Mouse (Mus musculus) left cerebral cortex, adult 18-20 months (tissue): ENCODE data around the gene Ptprk. TPM values are rescaled to one million over a fixed set of nuclear protein-coding genes. Genes with fewer than 3 reads are reported as not detected.

Experiments used
- DNase-seq, 2 experiments: peaks; one replicate each; pipeline ENCODE4 v3.0.0; 2021 to 2022; ENCODE audit warnings: low spot score in 2 of 2, mixed read lengths in 1 of 2
- total RNA-seq, 2 experiments: library from RNA; stranded (reverse); gene quantifications; 2 replicates each; pipeline ENCODE4 v1.2.3; 2021

Ptprk gene
- total RNA-seq, 2 experiments from 2014 or later: 61.4 to 62.5 TPM

DNA sequence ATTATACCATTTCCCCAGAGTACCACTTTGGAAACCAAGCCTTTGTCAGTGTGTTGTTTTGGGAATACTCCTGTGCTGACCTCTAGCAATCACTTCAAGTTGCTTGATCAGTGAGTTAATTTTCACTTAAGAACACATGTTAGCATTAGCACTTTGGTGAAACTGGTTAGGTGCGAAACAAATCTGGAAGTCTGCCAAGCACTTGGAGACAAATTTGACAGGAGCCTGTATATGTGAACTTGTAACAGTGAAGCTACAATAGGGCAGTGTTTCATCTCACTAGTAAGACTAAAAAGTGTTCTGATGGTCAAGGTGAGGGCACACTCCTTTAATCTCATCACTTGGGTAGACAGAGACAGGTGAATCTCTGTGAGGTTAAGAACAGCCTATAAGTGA lies 321.9 kb downstream of the Ptprk start:
- DNase-seq: no peak

DNA sequence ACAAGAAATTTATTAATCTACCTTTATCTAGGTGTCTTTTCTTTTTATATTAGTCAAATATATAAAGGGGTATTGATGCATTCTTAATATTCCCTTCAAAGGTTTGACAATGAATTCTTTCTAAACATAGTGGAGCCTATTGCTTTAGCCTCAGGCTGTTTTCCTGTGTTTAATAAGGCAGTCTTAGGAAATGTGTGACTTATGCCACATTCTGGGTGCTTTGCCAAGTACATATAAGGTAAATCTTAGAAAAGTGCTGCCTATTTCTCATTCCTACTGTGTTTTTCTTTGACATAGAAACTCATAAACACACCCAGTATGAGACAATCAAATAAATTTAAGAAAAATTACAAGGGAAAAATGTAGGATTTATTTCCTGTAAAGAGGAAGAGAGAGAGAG lies 327.2 kb downstream of the Ptprk start:
- DNase-seq: no peak

DNA sequence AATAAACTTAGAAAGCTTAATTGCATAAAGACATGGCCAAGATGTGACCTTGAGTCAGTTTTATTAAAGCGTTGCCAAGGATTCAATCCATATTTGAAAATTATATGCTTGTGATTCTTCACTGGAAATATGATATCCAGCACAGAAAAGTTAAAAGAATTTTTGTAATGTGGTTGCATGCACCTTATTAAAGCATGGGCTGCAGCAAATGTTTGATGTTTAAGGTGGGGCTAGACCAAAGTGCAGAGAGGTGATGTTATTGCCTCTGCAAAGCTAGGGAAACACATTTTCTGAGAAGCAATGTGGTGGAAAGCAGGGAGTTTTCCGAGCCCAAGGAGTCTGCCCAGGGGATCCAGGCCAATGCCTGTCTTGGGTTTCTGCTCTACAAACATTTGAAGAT lies 334.4 kb downstream of the Ptprk start:
- DNase-seq: no peak

DNA sequence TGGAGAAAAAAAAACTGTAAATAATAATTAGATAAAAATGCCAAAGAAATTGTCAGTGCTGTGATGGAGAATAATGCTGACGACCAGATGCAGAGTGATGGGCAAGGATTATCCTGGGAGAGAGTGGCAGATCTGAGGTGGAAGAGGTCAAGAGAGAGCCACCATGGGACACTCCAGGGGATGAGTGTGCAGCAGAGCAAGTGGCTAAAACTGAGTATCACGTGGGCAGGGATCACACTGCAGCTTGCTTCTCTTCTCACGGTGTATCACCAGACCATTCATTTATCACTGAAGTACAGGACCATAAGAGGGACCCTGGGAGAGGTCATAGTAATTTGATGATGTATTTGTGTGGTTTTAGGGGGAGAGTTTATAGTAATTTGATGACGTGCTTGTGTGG lies 340.2 kb downstream of the Ptprk start:
- DNase-seq: no peak

DNA sequence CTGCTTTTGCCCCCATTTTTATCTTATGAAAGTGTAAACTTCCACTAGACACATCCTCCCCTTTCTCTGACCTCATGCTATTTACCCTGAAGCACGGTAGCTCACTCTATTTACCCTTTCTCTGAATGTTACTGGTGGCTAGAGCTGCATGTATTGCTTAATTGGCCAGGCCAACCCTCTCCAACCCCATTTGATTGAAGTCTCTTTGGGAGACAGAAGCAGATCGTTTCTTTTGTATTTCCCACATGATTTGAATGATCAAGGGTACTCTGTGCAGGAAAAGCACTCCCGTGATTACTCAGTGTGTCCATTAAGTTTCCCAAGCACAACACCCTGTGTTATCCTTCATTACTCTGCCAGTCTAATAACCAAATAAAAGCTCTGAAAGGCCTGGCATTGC lies 348.0 kb downstream of the Ptprk start:
- no peak for DNase-seq

DNA sequence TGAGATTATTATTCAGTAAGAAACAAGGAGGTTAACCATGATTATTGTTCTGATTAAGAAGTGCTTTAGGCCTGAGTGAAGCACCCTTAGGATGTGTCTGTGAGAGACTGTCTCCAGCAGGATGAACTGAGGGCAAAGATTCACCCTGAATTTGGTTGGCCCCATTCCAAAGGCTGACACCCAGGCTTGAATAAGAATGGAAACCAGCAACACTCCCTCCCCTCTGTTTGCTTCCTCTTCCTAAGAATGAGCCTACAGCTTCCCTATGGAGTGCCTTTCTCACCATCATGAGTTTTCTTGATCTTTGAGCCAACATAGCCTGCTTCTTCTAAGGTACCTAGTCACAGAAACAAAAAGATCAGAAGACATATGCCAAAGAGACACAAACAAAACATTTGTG lies 350.8 kb downstream of the Ptprk start:
- no peak for DNase-seq

DNA sequence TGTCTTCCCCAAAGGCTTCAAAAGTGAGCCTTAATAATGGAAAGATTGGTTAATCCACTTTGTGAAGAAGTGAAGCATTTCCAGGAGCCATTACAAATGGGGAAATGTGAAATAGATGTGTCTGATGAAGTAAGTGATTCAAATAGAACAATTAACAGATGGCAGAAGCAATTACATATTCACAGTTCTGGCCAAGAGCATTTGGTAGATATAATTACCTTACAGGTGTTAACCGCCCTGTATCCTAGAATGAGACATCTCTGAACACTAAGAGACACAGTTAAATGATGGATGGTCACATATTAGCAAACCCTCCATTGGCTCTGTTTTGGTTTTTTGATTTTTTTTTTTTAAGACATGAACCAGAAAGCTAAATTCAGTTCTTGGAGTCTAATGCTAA lies 361.5 kb downstream of the Ptprk start:
- no peak for DNase-seq

DNA sequence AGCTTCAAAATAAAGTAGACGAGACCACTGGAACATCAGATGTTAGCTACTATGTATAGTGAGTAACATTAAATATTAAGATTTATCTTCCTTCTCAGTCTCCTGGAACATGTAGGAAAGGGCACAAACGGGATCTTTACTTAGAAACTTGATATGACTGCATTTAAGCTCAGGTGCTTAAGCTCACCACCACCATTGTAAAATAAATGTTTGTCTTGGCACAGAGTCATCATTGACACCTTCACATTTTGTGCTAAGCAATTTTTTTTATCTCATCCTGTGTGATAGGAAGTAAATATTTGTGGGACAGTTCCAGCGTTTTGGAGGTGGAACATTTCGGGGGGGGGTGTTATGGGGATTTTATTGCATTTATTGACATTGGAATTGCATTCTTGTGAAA lies 375.2 kb downstream of the Ptprk start:
- DNase-seq: no peak

DNA sequence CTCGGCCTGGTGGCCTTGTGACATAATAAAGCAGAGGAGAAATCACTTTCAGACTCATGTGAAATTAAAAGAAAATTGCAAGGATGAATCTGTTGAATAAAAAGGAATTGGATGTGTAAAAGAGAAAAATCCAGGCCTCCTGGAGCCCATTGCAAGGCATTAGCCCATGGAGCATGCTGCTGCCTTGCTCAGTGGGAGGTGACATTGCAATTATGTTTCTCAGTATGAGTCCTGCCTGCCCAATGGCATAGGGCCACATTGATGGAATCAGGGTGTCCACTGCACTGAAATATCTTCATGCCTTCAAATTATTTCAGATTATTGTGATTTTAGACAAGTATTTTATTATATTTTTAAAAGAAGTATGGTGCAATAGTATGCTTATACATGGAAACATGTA lies 376.0 kb downstream of the Ptprk start:
- no peak for DNase-seq

DNA sequence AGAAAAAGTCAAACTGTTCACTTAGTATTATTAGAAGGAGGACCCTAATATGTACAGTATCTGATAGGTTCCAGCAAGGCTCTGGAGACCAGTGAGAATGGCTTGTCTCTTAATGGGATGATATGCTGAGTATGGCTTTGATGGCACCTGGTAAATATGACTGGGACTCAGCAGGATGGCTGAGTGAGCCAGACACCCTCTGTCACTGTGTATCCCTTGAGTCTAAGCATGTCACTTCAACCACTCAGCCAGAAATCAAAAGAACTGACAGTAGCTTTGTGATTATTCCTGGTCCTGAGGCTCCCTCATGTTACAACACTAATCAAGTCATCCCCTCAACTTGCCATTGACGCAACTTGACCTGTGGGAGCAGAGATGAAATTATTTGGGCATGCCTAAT lies 383.4 kb downstream of the Ptprk start:
- no peak for DNase-seq

DNA sequence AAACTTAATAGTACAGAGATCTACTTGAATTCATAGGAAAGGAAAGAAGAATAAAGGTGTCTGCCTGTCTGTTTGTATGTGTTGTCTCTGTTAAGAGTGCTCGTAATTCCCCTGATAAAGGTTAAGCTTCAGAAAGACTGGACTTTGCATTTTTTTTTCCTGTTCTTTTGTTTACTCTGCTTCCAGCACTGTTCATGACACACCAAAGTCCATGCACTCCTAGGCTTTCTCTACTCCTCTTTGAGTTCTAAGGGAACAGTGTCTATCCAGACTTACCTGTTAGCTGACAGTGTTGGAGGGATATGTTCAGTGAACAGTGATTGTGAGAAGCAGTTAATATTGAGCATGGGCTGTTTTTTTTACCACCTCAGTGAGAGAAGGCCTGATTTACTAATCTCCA lies 385.3 kb downstream of the Ptprk start:
- no peak for DNase-seq

DNA sequence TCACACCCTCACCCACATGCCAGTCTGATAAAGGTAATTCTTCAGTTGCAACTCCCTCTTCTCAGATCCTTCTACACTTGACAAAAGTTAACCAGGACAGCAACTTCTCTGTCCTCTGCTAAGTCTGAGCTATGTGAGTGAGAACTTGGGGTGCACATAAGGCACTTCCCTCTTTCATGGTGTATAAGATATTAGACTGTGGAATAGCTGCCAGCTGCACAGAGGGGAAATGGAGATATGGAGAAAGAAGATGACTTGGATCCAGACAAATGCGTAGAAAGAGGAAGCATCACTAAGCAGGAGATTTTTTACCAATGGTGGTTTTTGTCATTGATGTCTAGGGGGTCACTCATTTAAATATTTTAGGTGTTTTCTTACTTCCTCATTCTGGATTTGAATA lies 389.1 kb downstream of the Ptprk start:
- DNase-seq: no peak

DNA sequence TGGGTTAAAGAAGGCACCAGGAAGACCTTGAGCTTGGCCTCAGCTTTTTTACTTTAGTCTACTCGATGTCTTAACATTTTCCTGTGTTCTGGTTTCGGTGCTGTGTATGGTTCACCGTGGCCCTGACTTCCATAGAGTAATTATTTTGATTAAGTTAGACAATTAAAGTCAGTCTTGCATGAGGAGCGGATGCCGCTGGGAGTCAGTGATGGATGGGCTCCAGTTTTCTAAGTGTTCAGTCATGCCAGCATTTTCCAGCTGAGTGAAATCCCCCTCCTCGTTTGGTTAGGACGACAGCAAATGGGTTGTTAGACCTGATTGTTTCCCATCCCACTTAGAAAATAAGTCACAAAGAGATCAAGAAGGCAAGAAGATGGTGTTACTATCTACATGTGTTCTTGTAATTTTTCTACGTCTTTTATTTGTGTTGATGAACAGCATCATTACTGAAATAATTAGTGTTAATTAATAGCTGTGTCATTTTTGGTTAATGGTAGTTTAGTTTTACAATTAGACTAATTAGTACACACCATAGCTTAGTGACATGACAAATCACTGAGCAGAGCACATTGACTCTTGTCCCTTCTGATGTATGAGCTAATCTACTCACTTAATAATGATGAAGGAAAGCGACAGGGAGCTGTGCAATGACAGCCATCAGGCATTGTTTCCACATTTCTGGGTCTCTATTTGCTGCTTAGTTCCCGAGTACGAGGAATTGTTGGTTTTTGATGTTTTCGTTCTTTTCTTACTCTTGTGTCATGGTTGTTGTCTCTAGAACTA lies 390.3 kb downstream of the Ptprk start:
- no peak for DNase-seq

DNA sequence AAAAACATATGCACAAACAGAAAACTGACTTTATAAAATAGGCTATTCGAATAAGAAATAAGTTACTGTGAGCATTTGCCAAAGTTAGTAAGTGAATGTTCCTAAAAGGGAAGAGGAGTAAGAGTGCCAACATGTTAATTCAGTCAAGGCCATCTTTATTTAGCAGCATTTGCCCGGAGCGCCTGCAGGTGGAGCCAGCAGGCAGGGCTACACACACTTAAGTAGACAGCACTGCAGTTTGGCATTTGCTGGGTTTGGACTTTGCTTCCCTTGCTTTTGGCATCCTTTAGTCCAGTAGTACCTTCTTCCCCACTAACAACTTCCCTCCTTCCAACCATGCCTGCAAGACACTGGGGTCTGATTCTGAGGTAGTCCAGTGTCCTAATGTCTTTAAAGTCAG lies 411.0 kb downstream of the Ptprk start:
- peak; percentile 37 to 63 for DNase-seq

DNA sequence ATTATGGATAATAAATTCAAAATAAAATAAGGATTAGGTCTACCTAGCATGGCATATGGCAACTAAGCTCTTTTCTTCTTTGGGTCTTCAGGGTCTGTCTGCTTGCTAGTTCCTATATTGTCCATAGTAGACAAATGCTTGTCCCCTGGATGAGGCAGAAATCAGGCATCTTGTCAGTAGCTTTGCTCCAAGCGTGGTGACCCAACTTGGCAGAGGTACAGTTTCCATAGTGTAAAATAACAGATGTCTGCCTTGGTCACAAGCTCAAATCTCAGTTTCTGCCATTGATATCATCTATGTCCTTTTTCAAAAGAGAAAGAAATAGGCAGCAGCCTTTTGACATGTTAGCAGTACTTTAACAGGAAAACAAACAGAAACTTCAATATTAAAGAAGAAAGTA lies 416.4 kb downstream of the Ptprk start:
- no peak for DNase-seq

DNA sequence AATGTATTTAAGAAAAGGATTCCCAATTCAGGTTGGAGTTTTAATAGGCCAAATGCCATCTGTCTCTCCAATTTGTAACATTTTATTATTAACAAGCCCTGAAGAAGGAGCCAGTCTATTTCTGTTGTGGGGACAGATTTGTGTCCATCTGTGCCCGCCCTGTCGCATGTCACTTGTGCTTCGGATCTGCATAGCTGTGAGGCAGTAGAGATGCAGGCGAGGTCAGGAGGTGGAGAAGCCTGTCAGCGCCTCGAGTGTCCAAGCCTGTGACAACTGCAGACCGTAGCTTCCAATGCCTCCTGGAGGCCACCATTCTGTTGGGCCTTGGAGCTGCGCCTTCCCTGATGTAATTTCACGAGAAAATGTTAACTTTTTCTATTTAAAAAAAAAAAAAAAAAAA lies 417.6 kb downstream of the Ptprk start:
- DNase-seq: no peak

DNA sequence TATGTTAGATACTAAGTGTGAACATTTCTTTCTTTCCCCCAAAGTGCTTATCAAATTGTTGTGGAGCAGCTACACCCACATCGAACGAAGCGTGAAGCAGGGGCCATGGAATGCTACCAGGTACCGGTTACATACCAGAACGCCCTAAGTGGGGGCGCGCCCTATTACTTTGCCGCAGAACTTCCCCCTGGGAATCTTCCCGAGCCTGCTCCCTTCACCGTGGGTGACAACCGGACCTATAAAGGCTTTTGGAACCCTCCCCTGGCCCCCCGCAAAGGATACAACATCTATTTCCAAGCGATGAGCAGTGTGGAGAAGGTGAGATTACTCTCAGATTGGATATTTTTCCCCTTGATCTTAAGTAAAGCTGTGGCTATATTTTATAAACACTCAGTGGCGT lies 418.2 kb downstream of the Ptprk start:
- no peak for DNase-seq

DNA sequence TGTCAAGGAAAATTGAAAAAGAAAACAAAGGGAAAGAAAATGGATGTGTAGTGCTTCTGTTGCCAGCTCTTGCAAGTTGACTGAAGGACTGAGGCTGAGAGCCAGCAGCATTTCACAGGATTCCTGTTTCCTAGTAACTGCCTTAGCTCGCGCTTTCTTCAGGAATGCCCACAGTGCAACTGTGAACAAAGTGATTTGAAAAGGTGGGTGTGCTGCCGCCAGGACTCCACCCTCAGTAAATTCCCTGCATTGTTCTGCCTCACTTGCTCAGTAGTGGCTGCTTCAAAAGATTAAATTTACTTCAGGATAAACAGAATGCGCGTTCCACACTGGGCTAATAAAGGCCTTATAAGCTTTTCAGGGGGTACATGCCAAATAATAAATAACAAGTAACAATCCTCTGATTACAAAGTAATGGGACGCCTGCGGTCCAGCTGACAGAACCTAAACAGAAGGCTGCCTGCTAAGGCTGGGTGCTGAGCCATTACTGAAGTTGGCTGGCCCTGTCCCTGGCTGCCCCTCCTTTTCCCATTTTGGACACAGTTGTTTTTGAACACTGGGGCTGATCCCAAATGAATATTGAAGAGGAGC lies 418.7 kb downstream of the Ptprk start:
- peak; percentile 34 to 58 for DNase-seq

DNA sequence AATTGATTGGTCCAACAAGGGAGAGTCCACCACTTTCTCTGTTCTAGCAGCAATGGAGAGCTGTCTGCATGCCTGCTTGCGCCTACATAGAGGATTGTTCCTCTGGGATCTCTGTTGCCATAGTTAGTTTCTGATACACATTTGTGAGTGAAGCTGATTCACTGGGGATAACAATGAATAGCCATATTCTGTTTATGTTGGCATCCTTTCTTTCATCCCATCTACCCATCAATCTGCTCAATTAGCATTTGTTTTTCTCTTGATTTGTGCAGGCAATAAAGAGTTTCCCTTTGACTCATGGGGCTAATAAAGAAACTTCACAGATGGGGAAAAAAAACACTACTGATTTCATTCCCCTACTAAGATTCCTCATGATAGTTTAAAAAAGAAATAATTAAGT lies 423.2 kb downstream of the Ptprk start:
- no peak for DNase-seq

DNA sequence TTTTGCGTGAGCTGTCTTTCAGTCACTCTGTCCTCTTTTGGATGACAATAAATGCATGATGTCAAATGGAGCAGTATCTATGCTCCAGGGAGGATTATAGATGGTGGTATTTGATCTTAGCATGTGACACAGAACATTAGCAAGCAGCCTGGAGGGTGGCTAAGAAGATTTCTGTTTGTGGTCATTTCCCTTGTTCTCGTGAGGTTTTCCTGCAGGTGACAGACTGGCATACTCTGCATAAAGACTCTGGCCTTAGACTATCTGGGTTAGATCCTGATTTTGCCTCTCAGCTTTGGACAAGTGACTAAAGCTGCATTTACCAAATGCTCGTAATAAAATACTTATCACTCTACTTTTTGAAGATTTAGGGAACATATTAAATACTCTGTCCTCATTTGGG lies 423.9 kb downstream of the Ptprk start:
- DNase-seq: no peak

DNA sequence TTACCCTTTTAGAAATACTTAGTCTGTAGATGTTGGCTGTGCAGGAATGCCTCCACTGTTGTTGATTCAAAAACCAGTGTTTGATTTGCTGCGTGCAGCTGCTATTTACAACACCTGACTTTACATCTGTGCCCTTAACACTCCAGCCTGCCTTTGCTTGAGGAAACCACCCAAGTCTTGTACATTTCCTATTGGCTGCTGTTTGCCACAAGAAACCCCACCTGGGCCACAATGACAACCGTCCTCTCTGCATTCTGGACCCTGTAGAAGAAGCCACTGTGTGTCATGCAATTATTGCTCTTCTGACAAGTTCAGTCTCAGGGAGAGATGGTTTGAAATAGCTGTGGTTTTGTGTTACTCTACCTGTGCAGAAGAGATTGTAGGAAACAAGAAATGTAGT lies 439.0 kb downstream of the Ptprk start:
- DNase-seq: no peak

DNA sequence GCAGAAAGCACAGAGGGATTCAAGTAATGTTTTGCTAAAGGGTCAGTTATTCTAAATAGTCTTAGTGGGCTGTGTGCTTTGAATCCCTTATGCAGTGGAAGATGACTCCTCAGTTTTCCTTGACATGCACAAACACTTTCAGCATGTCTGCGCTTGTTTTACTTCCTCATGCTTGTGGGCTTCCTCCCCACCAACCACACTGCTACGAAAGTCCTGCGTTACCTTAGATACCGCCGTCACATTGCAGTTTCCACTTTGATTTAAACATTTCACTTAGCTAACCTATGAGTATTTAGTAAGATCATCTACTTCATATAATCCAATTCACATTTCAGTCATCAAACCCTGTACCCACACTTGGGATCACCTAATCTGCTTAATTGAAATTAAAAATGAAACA lies 441.5 kb downstream of the Ptprk start:
- DNase-seq: no peak

DNA sequence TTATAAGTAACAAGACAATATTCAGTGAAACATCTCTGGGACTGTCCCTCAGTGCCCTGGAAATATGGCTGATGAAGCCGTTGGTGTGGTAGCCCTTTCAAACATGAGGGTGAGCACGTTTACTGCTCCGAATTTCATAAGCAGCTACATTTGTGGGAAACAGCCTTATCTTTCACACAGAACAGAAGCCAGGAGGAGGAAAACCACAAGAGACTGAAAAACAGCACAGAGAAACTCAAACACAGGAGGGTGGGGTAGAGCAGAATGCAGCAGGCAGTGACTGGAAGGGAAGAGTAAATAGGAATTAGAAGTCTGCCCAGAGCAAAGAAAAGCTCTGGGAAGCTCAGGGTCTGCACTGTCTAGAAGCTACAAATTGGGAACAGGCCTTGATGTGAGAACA lies 443.7 kb downstream of the Ptprk start:
- DNase-seq: no peak
